Comparison of ENCODE assay signal across 24 mouse cellular contexts in the genomic region with DNA sequence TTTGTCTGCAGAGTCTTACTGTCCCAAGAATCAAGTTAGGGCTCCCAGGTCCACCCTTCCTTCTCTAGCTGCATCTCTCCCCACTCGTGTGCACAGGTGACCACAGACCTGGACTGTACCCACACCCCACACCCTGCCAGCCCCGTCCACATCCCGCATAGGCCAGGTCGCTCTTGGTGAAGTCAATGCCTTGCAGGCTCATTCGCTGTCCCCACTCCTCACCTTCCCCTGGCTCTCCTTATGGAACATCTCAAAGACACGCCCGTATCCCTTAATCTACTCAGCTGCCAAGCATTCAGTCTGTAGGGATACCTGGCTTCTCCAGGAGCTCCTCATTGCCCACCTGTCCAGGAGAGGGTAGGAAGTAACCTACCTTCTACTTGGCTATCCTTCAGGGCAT. TPM values are rescaled to one million over a fixed set of nuclear protein-coding genes. Genes with fewer than 3 reads are reported as not detected.
A peak's percentile ranks its signal among the peaks of the same experiment; 100 is the strongest.
DNase-seq lines count a peak whose midpoint lies in the region; ATAC-seq and TF ChIP-seq lines count a peak whose summit lies in the region.
"Had no signal": no experiment of that assay in that cellular context is flagged by ENCODE, and none has a peak within 500 bp of the region (broad histone marks: within the 10 kb centered on the region; RNA-seq: fewer than 3 reads in every experiment).

No protein-coding gene starts in this region.

- DNase-seq in gastrocnemius, adult 2 months: no peak
- DNase-seq in gastrocnemius, adult 18-20 months (ENCODE audit: low spot score): no peak
- DNase-seq in midbrain, embryonic 11.5 days (ENCODE audit: low spot score, missing footprints): peak; percentile 31
- DNase-seq: adrenal gland, adult 2 months; adrenal gland, postnatal 10 days; adrenal gland, postnatal 25 days; cerebellum, adult 11 months; cerebellum, adult 18-20 months; cerebellum, adult 8-10 months; cerebellum, postnatal 10 days; cerebellum, postnatal 25 days; embryo, embryonic 11 days had no signal

- no peak for ATAC-seq in midbrain, embryonic 11.5 days (ENCODE audit: low FRiP score)
- ATAC-seq in midbrain, embryonic 16.5 days: no peak
- ATAC-seq: forebrain, embryonic 14.5 days; forebrain, embryonic 16.5 days had no signal

- H3K4me2 ChIP-seq in midbrain, embryonic 11.5 days: no peak overlapping the region
- no peak overlapping the region for H3K4me2 ChIP-seq in midbrain, embryonic 16.5 days (ENCODE audit: low read length)
- H3K4me2 ChIP-seq: embryonic facial prominence, embryonic 13.5 days; embryonic facial prominence, embryonic 15.5 days; forebrain, embryonic 12.5 days had no signal

- no peaks in the 10 kb centered on the region for H3K36me3 ChIP-seq in midbrain, embryonic 11.5 days (ENCODE audit: control insufficient read depth, insufficient read depth, low read length)
- no peaks in the 10 kb centered on the region for H3K36me3 ChIP-seq in midbrain, embryonic 16.5 days (ENCODE audit: control insufficient read depth, insufficient read depth, low read length)
- H3K36me3 ChIP-seq: embryonic facial prominence, embryonic 13.5 days; embryonic facial prominence, embryonic 15.5 days; forebrain, embryonic 10.5 days; forebrain, embryonic 12.5 days had no signal

- no peak overlapping the region for H3K9ac ChIP-seq in midbrain, embryonic 11.5 days (ENCODE audit: low read length)
- H3K9ac ChIP-seq in midbrain, embryonic 16.5 days (ENCODE audit: low read depth, low read length): no peak overlapping the region
- H3K9ac ChIP-seq: embryonic facial prominence, embryonic 13.5 days; embryonic facial prominence, embryonic 15.5 days; forebrain, embryonic 12.5 days had no signal

- H3K4me3 ChIP-seq in gastrocnemius, adult 2 months: no peak overlapping the region
- H3K4me3 ChIP-seq in midbrain, embryonic 11.5 days (ENCODE audit: low read depth, low read length): no peak overlapping the region
- H3K4me3 ChIP-seq in midbrain, embryonic 16.5 days (ENCODE audit: low read depth, low read length): no peak overlapping the region
- H3K4me3 ChIP-seq: embryonic facial prominence, embryonic 13.5 days; embryonic facial prominence, embryonic 15.5 days; erythroblast, embryonic 14.5 days; forebrain, embryonic 10.5 days; forebrain, embryonic 12.5 days had no signal

- TF ChIP-seq CTCF in gastrocnemius, adult 2 months (IDR thresholded peaks at IDR 0.05): no peak

- no peaks in the 10 kb centered on the region for H3K9me3 ChIP-seq in midbrain, embryonic 11.5 days (ENCODE audit: control insufficient read depth, low read length)
- H3K9me3 ChIP-seq in midbrain, embryonic 16.5 days (replicated peaks; ENCODE audit: control insufficient read depth, low read length, poor library complexity, severe bottlenecking): no peaks in the 10 kb centered on the region
- H3K9me3 ChIP-seq: embryonic facial prominence, embryonic 13.5 days; embryonic facial prominence, embryonic 15.5 days; forebrain, embryonic 10.5 days; forebrain, embryonic 12.5 days had no signal

- intact Hi-C loops in gastrocnemius, adult 2 months (cut with DNase I): no loop called here

- peak overlapping the region; percentile 98 for H3K27ac ChIP-seq in gastrocnemius, adult 2 months
- H3K27ac ChIP-seq in midbrain, embryonic 11.5 days (ENCODE audit: low read depth, low read length): no peak overlapping the region
- H3K27ac ChIP-seq in midbrain, embryonic 16.5 days (ENCODE audit: low read length): no peak overlapping the region
- H3K27ac ChIP-seq: embryonic facial prominence, embryonic 13.5 days; embryonic facial prominence, embryonic 15.5 days; forebrain, embryonic 10.5 days; forebrain, embryonic 12.5 days had no signal

- 87% methylated on average over 7 of the region's 7 CpGs for WGBS in midbrain, embryonic 11.5 days
- 90% methylated on average over 7 of the region's 7 CpGs for WGBS in midbrain, embryonic 16.5 days

- no peaks in the 10 kb centered on the region for H3K27me3 ChIP-seq in midbrain, embryonic 11.5 days (ENCODE audit: control insufficient read depth, insufficient read depth, low read length)
- no peaks in the 10 kb centered on the region for H3K27me3 ChIP-seq in midbrain, embryonic 16.5 days (ENCODE audit: control insufficient read depth, insufficient read depth, low read depth, low read length)

- H3K4me1 ChIP-seq in midbrain, embryonic 11.5 days (ENCODE audit: control insufficient read depth, insufficient read depth, low read length): no peaks in the 10 kb centered on the region
- peaks cover 2% of the 10 kb centered on the region; the same call in 1 of the 2 replicates for H3K4me1 ChIP-seq in midbrain, embryonic 16.5 days (ENCODE audit: control insufficient read depth, insufficient read depth, low read length)

RNA-seq across cellular contexts. Expression of gene Tmem52, which starts 2.5 kb away (rescaled TPM):
- total RNA-seq in gastrocnemius, adult 2 months (2021): 100 to 1,000 TPM; 215 to 248 TPM
- 100 to 1,000 TPM; 138 to 243 TPM for total RNA-seq in gastrocnemius, adult 18-20 months (2021)
- not detected in 2 replicates for polyA plus RNA-seq in midbrain, embryonic 11.5 days (2014; fragmentation: Nextera tagmentation; extraction: Ambion mirVana)
- polyA plus RNA-seq in midbrain, embryonic 16.5 days (2015; fragmentation: Nextera tagmentation; extraction: Ambion mirVana): not detected in 2 replicates
- total RNA-seq: common myeloid progenitor, adult 5-6 weeks; MEL had no signal
- polyA plus RNA-seq: C2C12; embryonic facial prominence, embryonic 11.5 days; erythroblast, embryonic 14.5 days; forebrain, embryonic 10.5 days; forebrain, embryonic 12.5 days; forebrain, embryonic 14.5 days; forebrain, embryonic 16.5 days had no signal

RNA-seq across cellular contexts. Expression of gene Gnb1, which starts 19.8 kb away (rescaled TPM):
- total RNA-seq in gastrocnemius, adult 2 months (2021): 10 to 100 TPM; 48.8 to 75.8 TPM
- 10 to 100 TPM; 48.6 to 59.8 TPM for total RNA-seq in gastrocnemius, adult 18-20 months (2021)
- polyA plus RNA-seq in midbrain, embryonic 11.5 days (2014; fragmentation: Nextera tagmentation; extraction: Ambion mirVana): 771 and 811 TPM in 2 replicates
- 1,246 and 1,252 TPM in 2 replicates for polyA plus RNA-seq in midbrain, embryonic 16.5 days (2015; fragmentation: Nextera tagmentation; extraction: Ambion mirVana)
